Mouse (Mus musculus): ENCODE results near the gene Slc26a1.

The Slc26a1 gene

GRCm38 (mm10) chr5:108691152-108691551 is 15.8 kb upstream of the Slc26a1 start:
- no peak for DNase-seq (ENCODE audit: low spot score in 2 of 2)

- DNase-seq (ENCODE audit: low spot score in 2 of 2): no peak
Observed at GRCm38 (mm10) chr5:108689091-108689490, 13.7 kb upstream of the Slc26a1 start.

- no peak for DNase-seq (ENCODE audit: low spot score in 2 of 2)
Observed at GRCm38 (mm10) chr5:108680871-108681270, 5.5 kb upstream of the Slc26a1 start.

- DNase-seq (ENCODE audit: low spot score in 2 of 2): no peak
Observed at GRCm38 (mm10) chr5:108679909-108680308, 4.5 kb upstream of the Slc26a1 start.

- no peak for DNase-seq (ENCODE audit: low spot score in 2 of 2)
Observed at GRCm38 (mm10) chr5:108678296-108678854, 3.0 kb upstream of the Slc26a1 start.

- peak; percentile 81 to 83 for DNase-seq (ENCODE audit: low spot score in 2 of 2)
Observed at GRCm38 (mm10) chr5:108677605-108678295, 2.4 kb upstream of the Slc26a1 start.

- no peak for DNase-seq (ENCODE audit: low spot score in 2 of 2)
Observed at GRCm38 (mm10) chr5:108676772-108677498, 1.6 kb upstream of the Slc26a1 start.

- no peak for DNase-seq (ENCODE audit: low spot score in 2 of 2)
Observed at GRCm38 (mm10) chr5:108674624-108675023, 745 bp downstream of the Slc26a1 start.

GRCm38 (mm10) chr5:108671757-108672156 is 3.6 kb downstream of the Slc26a1 start:
- no peak for DNase-seq (ENCODE audit: low spot score in 2 of 2)

- no peak for DNase-seq (ENCODE audit: low spot score in 2 of 2)
Observed at GRCm38 (mm10) chr5:108670785-108671184, 4.6 kb downstream of the Slc26a1 start.

- no peak for DNase-seq (ENCODE audit: low spot score in 2 of 2)
Observed at GRCm38 (mm10) chr5:108669986-108670385, 5.4 kb downstream of the Slc26a1 start.

- DNase-seq (ENCODE audit: low spot score in 2 of 2): peak; percentile 85 to 93
Observed at GRCm38 (mm10) chr5:108668977-108669936, 6.1 kb downstream of the Slc26a1 start, which contains the start of gene Dgkq. Gene Dgkq (minus strand): TSS chr5:108669672.

GRCm38 (mm10) chr5:108668387-108668932 is 6.9 kb downstream of the Slc26a1 start:
- DNase-seq (ENCODE audit: low spot score in 2 of 2): peak in 1 of 2 experiments; percentile 2

GRCm38 (mm10) chr5:108667370-108667769 is 8.0 kb downstream of the Slc26a1 start:
- DNase-seq (ENCODE audit: low spot score in 2 of 2): no peak

- no peak for DNase-seq (ENCODE audit: low spot score in 2 of 2)
Observed at GRCm38 (mm10) chr5:108665066-108665465, 10.3 kb downstream of the Slc26a1 start.

GRCm38 (mm10) chr5:108662772-108663171 is 12.6 kb downstream of the Slc26a1 start:
- no peak for DNase-seq (ENCODE audit: low spot score in 2 of 2)

GRCm38 (mm10) chr5:108660632-108661268 is 14.6 kb downstream of the Slc26a1 start:
- peak; percentile 88 to 90 for DNase-seq (ENCODE audit: low spot score in 2 of 2)

- DNase-seq (ENCODE audit: low spot score in 2 of 2): no peak
Observed at GRCm38 (mm10) chr5:108659698-108660631, 15.4 kb downstream of the Slc26a1 start, which contains the start of gene Idua. Gene Idua (plus strand): TSS chr5:108660331.

- DNase-seq (ENCODE audit: low spot score in 2 of 2): no peak
Observed at GRCm38 (mm10) chr5:108658611-108659010, 16.8 kb downstream of the Slc26a1 start.

GRCm38 (mm10) chr5:108657406-108657805 is 18.0 kb downstream of the Slc26a1 start:
- DNase-seq (ENCODE audit: low spot score in 2 of 2): no peak
